Mouse (Mus musculus) small intestine, adult 2 months (tissue): ENCODE data around the gene Sec14l5. TPM values are rescaled to one million over a fixed set of nuclear protein-coding genes. Genes with fewer than 3 reads are reported as not detected.

Experiments used
- H3K27ac ChIP-seq: fragments of 200-500 bp; 2 replicates; pipeline ENCODE4 v1.5.1; 2012; ENCODE audit warnings: low read depth, low read length, control low read depth, inconsistent platforms; ENCODE audit not compliant: insufficient read depth
- H3K27me3 ChIP-seq: fragments of 200-500 bp; 2 replicates; pipeline ENCODE4 v1.6.1; 2012; ENCODE audit warnings: mild to moderate bottlenecking, moderate library complexity, low read length, inconsistent platforms; ENCODE audit not compliant: control insufficient read depth, insufficient read depth
- H3K36me3 ChIP-seq: fragments of 200-500 bp; 2 replicates; pipeline ENCODE4 v1.6.1; 2012; ENCODE audit warnings: mild to moderate bottlenecking, low read length, control low read depth, inconsistent platforms; ENCODE audit not compliant: control insufficient read depth, insufficient read depth
- H3K4me1 ChIP-seq: fragments of 200-500 bp; 2 replicates; pipeline ENCODE4 v1.6.1; 2012; ENCODE audit warnings: low read length, inconsistent platforms, mixed read lengths; ENCODE audit not compliant: control insufficient read depth, insufficient read depth, insufficient read length
- H3K4me3 ChIP-seq: fragments of 200-500 bp; 2 replicates; pipeline ENCODE4 v1.5.1; 2012; ENCODE audit warnings: low read depth, mild to moderate bottlenecking, control low read depth, inconsistent platforms, low read length, moderate library complexity
- CTCF ChIP-seq: fragments of 200-500 bp; IDR thresholded peaks from 2 replicates; pipeline ENCODE4 v1.5.1; 2012; ENCODE audit warnings: low read depth, mild to moderate bottlenecking, control low read depth, inconsistent platforms, low read length, moderate library complexity, mixed read lengths; ENCODE audit not compliant: insufficient replicate concordance, insufficient read length; ENCODE audit errors: extremely low read depth
- POLR2A ChIP-seq: fragments of 200-500 bp; IDR thresholded peaks from 2 replicates; pipeline ENCODE4 v1.6.1; 2012; ENCODE audit warnings: low read depth, mild to moderate bottlenecking, control low read depth, inconsistent platforms, low read length, moderate library complexity
- WGBS: fragments of 180-500 bp; shearing (Covaris S2); methylation state at CpG from one replicate; pipeline ENCODE4 v1.1.7; 2018; 5-methylcytosine and 5-hydroxymethylcytosine counted together
- polyA plus RNA-seq: library from polyadenylated mRNA; depleted of rRNA; stranded (reverse); fragments of >200 nt; gene quantifications from 2 replicates; pipeline ENCODE4 v1.2.3, GENCODE M21; 2012

The Sec14l5 gene
- polyA plus RNA-seq, 1 experiment: not detected

GRCm38 (mm10) chr16:5153299-5154026, 6.6 kb downstream of the Sec14l5 start:
- Histone ChIP-seq H3K36me3 (no peaks in the 10 kb centered on the region), H3K4me1 (no peaks in the 10 kb centered on the region), H3K4me3 (no peak overlapping the region), H3K27ac (no peak overlapping the region), H3K27me3 (no peaks in the 10 kb centered on the region)
- 51% methylated on average over 6 of the region's 6 CpGs for WGBS
- TF ChIP-seq CTCF: no peak
- TF ChIP-seq POLR2A: no peak

- WGBS: 49% methylated on average over 3 of the region's 3 CpGs
- TF ChIP-seq POLR2A (no peak), CTCF (no peak)
These were observed 8.1 kb downstream of the Sec14l5 start for GRCm38 (mm10) chr16:5155014-5155413.

GRCm38 (mm10) chr16:5156495-5156894, 9.6 kb downstream of the Sec14l5 start:
- H3K4me3 ChIP-seq: no peak overlapping the region
- no peak overlapping the region for H3K27ac ChIP-seq
- H3K4me1 ChIP-seq: no peaks in the 10 kb centered on the region
- TF ChIP-seq CTCF (no peak), POLR2A (no peak)
- no peaks in the 10 kb centered on the region for H3K27me3 ChIP-seq
- 69% methylated on average over 2 of the region's 2 CpGs for WGBS
- H3K36me3 ChIP-seq: no peaks in the 10 kb centered on the region

More at GRCm38 (mm10) chr16:5155014-5155413, 8.1 kb downstream of the Sec14l5 start:
- Histone ChIP-seq H3K27me3 (no peaks in the 10 kb centered on the region), H3K4me1 (no peaks in the 10 kb centered on the region), H3K4me3 (no peak overlapping the region), H3K36me3 (no peaks in the 10 kb centered on the region), H3K27ac (no peak overlapping the region)

GRCm38 (mm10) chr16:5157113-5157512, 10.2 kb downstream of the Sec14l5 start:
- TF ChIP-seq CTCF: no peak
- TF ChIP-seq POLR2A: no peak
- H3K27ac ChIP-seq: no peak overlapping the region
- H3K27me3 ChIP-seq: no peaks in the 10 kb centered on the region
- no peaks in the 10 kb centered on the region for H3K4me1 ChIP-seq
- H3K4me3 ChIP-seq: no peak overlapping the region
- 81% methylated on average over 3 of the region's 3 CpGs for WGBS
- H3K36me3 ChIP-seq: no peaks in the 10 kb centered on the region

- no peaks in the 10 kb centered on the region for H3K4me1 ChIP-seq
- no peak overlapping the region for H3K27ac ChIP-seq
- 61% methylated on average over 8 of the region's 8 CpGs for WGBS
- H3K4me3 ChIP-seq: no peak overlapping the region
- H3K36me3 ChIP-seq: no peaks in the 10 kb centered on the region
- no peaks in the 10 kb centered on the region for H3K27me3 ChIP-seq
- TF ChIP-seq POLR2A (no peak), CTCF (no peak)
These were observed 12.3 kb downstream of the Sec14l5 start for GRCm38 (mm10) chr16:5159248-5159647.

- 64% methylated on average over 6 of the region's 6 CpGs for WGBS
- TF ChIP-seq CTCF (no peak), POLR2A (no peak)
- no peaks in the 10 kb centered on the region for H3K4me1 ChIP-seq
- no peaks in the 10 kb centered on the region for H3K27me3 ChIP-seq
- no peak overlapping the region for H3K27ac ChIP-seq
- no peak overlapping the region for H3K4me3 ChIP-seq
- H3K36me3 ChIP-seq: no peaks in the 10 kb centered on the region
These were observed 17.4 kb downstream of the Sec14l5 start for GRCm38 (mm10) chr16:5164327-5164726.

GRCm38 (mm10) chr16:5168038-5168437, 21.1 kb downstream of the Sec14l5 start:
- H3K27me3 ChIP-seq: no peaks in the 10 kb centered on the region
- no peaks in the 10 kb centered on the region for H3K36me3 ChIP-seq
- H3K27ac ChIP-seq: no peak overlapping the region
- H3K4me3 ChIP-seq: no peak overlapping the region
- H3K4me1 ChIP-seq: no peaks in the 10 kb centered on the region
- TF ChIP-seq CTCF (no peak), POLR2A (no peak)
- WGBS: 80% methylated on average over 2 of the region's 2 CpGs

- Histone ChIP-seq H3K4me1 (no peaks in the 10 kb centered on the region), H3K36me3 (no peaks in the 10 kb centered on the region), H3K27ac (no peak overlapping the region), H3K4me3 (no peak overlapping the region), H3K27me3 (no peaks in the 10 kb centered on the region)
- TF ChIP-seq CTCF (no peak), POLR2A (no peak)
- WGBS: 64% methylated on average over 5 of the region's 5 CpGs
These were observed 21.9 kb downstream of the Sec14l5 start for GRCm38 (mm10) chr16:5168829-5169228.
